Mouse (Mus musculus) liver, embryonic 14 days (tissue): ENCODE data around the gene Iqca. TPM values are rescaled to one million over a fixed set of nuclear protein-coding genes. Genes with fewer than 3 reads are reported as not detected.

Experiments
- polyA plus RNA-seq: library from polyadenylated mRNA; depleted of rRNA; stranded (reverse); fragments of >200 nt; gene quantifications from 2 replicates; pipeline ENCODE4 v1.2.3, GENCODE M21; 2012; rRNA removed

Iqca gene
- polyA plus RNA-seq, result 0.07 and 0.08 TPM in 2 replicates

GRCm38 (mm10) chr1:90153099-90153744, at the start of gene Iqca:
TSS of gene Iqca (minus strand) at chr1:90153401.

DNA sequence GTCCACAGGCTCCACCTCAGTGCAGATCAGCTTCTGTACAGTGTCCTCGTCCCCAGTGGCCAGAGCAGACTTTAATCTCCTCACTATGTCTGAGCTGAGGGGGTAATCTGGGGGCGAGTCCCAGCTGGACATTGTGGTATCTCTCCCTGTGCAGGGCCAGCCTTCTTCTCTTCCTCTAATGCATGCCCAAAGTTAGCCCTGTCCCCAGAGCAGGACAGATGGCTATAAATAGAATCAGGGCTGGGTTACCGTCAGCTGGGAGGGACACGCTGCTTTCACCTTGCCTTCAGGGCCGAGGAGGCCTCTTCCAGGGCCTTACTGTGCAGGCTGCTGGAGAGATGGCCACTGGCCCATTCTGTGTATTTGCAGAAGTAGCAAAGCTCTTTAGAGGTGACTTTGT, 138.8 kb downstream of the Iqca start, which contains the start of gene Asb18:
Asb18 (minus strand) TSS at position 221 of the 400 bp plus-strand sequence.

Other genes starting within 250 kb of the Iqca start
- gene Gbx2, start 222.2 kb downstream of the Iqca start, polyA plus RNA-seq, result 0.50 and 0.61 TPM in 2 replicates
- not detected in 2 replicates for gene Asb18, start 138.7 kb downstream of the Iqca start, polyA plus RNA-seq
- gene Ackr3, start 50.6 kb upstream of the Iqca start, polyA plus RNA-seq, result 2.6 and 2.7 TPM in 2 replicates